Mouse (Mus musculus) embryonic facial prominence, embryonic 15.5 days (tissue): ENCODE results near the gene Rbm44. TPM values are rescaled to one million over a fixed set of nuclear protein-coding genes. Genes with fewer than 3 reads are reported as not detected.

Experiments
- ATAC-seq: fragments of 200-750 bp; cut with Nextera tagmentation; 2 replicates; pipeline ENCODE4 v1.8.0; 2017; ENCODE audit warnings: low read depth, moderate TSS enrichment; ENCODE audit not compliant: insufficient number of reproducible peaks, low FRiP score, low TSS enrichment
- H3K27ac ChIP-seq: fragments of 300-500 bp; sonication (generic); replicated peaks from 2 replicates; pipeline ENCODE4 v1.5.1; 2015; ENCODE audit warnings: mild to moderate bottlenecking, inconsistent platforms
- H3K27me3 ChIP-seq: fragments of 300-500 bp; sonication (generic); 2 replicates; pipeline ENCODE4 v1.6.1; 2015; ENCODE audit warnings: inconsistent platforms
- H3K36me3 ChIP-seq: fragments of 300-500 bp; sonication (generic); 2 replicates; pipeline ENCODE4 v1.6.1; 2015; ENCODE audit warnings: mild to moderate bottlenecking, inconsistent platforms
- H3K4me1 ChIP-seq: fragments of 300-500 bp; sonication (generic); 2 replicates; pipeline ENCODE4 v1.6.1; 2015; ENCODE audit warnings: inconsistent platforms
- H3K4me2 ChIP-seq: fragments of 300-500 bp; sonication (generic); replicated peaks from 2 replicates; pipeline ENCODE4 v1.6.1; 2015; ENCODE audit warnings: mild to moderate bottlenecking, inconsistent platforms
- H3K4me3 ChIP-seq: fragments of 300-500 bp; sonication (generic); replicated peaks from 2 replicates; pipeline ENCODE4 v1.5.1; 2015; ENCODE audit warnings: mild to moderate bottlenecking, inconsistent platforms
- H3K9ac ChIP-seq: fragments of 300-500 bp; sonication (generic); 2 replicates; pipeline ENCODE4 v1.6.1; 2015; ENCODE audit warnings: inconsistent platforms
- H3K9me3 ChIP-seq: fragments of 300-500 bp; sonication (generic); replicated peaks from 2 replicates; pipeline ENCODE4 v1.6.1; 2016; ENCODE audit warnings: inconsistent platforms
- WGBS: fragments of 180-500 bp; shearing (Covaris S2); methylation state at CpG from one replicate; pipeline ENCODE4 v1.1.7; 2015; 5-methylcytosine and 5-hydroxymethylcytosine counted together
- polyA plus RNA-seq: library from polyadenylated mRNA; unstranded; fragments of >200 nt; fragmentation: Nextera tagmentation; extraction: Ambion mirVana; gene quantifications from 2 replicates; pipeline ENCODE4 v1.2.1, GENCODE M21; 2015

Gene Rbm44
- polyA plus RNA-seq, 1 experiment from 2014 or later, result 0.51 TPM

DNA sequence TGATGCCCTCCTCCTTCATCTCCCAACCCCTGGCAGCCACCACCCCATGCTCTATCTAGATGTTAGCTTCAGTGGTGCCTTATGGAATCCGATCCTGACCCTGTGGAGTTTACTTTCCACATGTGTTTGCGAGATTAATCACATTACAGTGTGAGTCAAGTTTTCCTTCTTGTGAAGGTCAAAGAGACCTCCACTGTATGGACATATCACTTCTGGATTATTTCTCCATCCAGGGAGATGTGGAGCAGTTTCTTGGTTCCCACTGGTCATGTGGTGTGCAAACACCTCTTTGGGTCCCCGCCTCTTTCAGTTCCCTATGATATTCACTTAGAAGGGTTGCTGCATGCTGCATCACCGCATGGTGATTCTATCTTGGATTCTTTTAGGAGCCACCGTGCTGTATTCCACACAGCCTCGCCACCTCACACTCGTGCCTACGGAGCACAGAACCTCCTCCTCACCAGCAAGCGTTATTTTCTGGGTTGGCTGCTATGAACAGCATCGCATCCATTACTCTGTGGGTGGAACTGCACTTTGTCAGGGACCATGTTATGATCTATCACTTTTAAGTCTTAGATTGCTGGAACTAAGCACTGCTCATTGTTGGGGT is 44.1 kb downstream of the Rbm44 start:
- Histone ChIP-seq H3K4me2 (no peak overlapping the region), H3K27ac (no peak overlapping the region), H3K4me1 (no peaks in the 10 kb centered on the region), H3K9ac (no peak overlapping the region), H3K27me3 (no peaks in the 10 kb centered on the region), H3K36me3 (no peaks in the 10 kb centered on the region), H3K4me3 (no peak overlapping the region), H3K9me3 (no peaks in the 10 kb centered on the region)
- 86% methylated on average over 10 of the region's 10 CpGs for WGBS
- ATAC-seq, result no peak

DNA sequence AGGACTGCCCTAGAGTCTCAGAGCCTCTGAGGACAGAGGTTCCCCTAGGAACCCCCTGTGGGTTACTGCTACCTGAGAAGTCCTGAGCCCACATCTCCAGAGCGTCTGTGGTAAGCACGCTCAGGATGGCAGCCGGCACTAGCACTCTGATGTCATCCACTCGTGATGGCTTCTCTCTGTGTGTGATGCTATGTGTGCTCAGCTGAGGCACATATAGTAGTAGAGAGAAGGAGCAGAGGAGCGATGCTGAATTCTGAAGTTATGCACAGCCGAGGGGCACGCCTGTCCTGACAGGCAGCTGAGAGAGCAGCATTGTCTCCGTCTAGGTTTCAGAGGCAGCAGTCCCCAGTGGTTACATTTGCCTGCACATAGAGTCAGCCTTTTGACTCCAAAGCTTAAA is 47.3 kb downstream of the Rbm44 start:
- ATAC-seq, result no peak
- WGBS, result 52% methylated on average over 8 of the region's 8 CpGs
- no peak overlapping the region for H3K4me3 ChIP-seq
- no peaks in the 10 kb centered on the region for H3K36me3 ChIP-seq
- H3K4me1 ChIP-seq, result no peaks in the 10 kb centered on the region
- no peak overlapping the region for H3K27ac ChIP-seq
- no peaks in the 10 kb centered on the region for H3K9me3 ChIP-seq
- no peaks in the 10 kb centered on the region for H3K27me3 ChIP-seq
- H3K9ac ChIP-seq, result no peak overlapping the region
- H3K4me2 ChIP-seq, result no peak overlapping the region

DNA sequence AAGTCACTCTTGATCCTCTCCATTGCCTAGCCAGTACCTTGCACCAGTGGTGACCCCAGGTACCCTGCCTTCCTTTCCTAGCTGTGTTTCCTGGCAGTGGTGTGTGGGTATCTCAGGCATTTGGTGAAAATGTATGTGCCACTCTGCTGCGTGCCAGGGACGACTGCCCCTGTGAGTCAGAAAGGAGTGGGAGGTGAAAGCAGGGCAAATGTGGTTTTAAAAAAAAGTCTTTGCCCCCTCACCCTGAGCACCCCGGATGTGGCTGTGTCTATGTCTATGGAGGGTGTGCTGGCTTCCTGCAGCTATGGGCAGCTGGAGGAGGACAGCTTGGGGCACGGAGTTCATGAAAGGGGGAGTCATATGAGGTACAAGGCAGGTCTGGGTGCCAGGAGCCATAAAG is 48.4 kb downstream of the Rbm44 start:
- no peak for ATAC-seq
- Histone ChIP-seq H3K4me3 (no peak overlapping the region), H3K9me3 (no peaks in the 10 kb centered on the region), H3K9ac (no peak overlapping the region), H3K4me1 (no peaks in the 10 kb centered on the region), H3K27ac (no peak overlapping the region), H3K4me2 (no peak overlapping the region), H3K27me3 (no peaks in the 10 kb centered on the region), H3K36me3 (no peaks in the 10 kb centered on the region)
- 78% methylated on average over 4 of the region's 4 CpGs for WGBS

- no peak overlapping the region for H3K4me2 ChIP-seq
- no peaks in the 10 kb centered on the region for H3K9me3 ChIP-seq
- H3K27ac ChIP-seq, result no peak overlapping the region
- no peaks in the 10 kb centered on the region for H3K27me3 ChIP-seq
- no peaks in the 10 kb centered on the region for H3K4me1 ChIP-seq
- no peak overlapping the region for H3K9ac ChIP-seq
- 89% methylated on average over 4 of the region's 4 CpGs for WGBS
- H3K4me3 ChIP-seq, result no peak overlapping the region
- no peak for ATAC-seq
- H3K36me3 ChIP-seq, result no peaks in the 10 kb centered on the region
Measured at GRCm38 (mm10) chr1:91193680-91194079, 48.8 kb downstream of the Rbm44 start.

DNA sequence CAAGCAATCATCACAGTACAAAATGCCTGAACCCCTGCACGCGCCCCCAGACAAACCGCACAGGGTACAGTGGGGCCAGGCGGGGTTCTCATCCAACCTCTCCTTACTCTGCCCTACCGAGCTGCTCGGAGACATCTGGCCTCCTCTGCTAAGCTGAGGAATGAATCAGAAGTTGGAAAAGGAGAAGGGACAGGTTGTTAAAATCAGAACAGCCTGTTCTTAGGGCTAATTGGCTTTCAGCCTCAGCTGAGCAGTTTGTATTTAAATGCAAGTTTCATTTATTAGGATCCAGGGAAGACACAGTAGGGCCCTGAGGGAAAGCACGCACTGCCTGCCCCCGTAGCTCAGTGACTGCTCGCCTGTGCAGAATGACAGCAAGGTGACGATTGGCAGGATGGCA is 54.9 kb downstream of the Rbm44 start:
- H3K9ac ChIP-seq, result no peak overlapping the region
- H3K4me1 ChIP-seq, result peaks cover 10% of the 10 kb centered on the region
- H3K27me3 ChIP-seq, result no peaks in the 10 kb centered on the region
- no peak for ATAC-seq
- 71% methylated on average over 10 of the region's 10 CpGs for WGBS
- H3K4me3 ChIP-seq, result no peak overlapping the region
- H3K9me3 ChIP-seq, result no peaks in the 10 kb centered on the region
- H3K27ac ChIP-seq, result no peak overlapping the region
- H3K36me3 ChIP-seq, result no peaks in the 10 kb centered on the region
- no peak overlapping the region for H3K4me2 ChIP-seq

- H3K9ac ChIP-seq, result no peak overlapping the region
- 32% methylated on average over 3 of the region's 3 CpGs for WGBS
- H3K9me3 ChIP-seq, result no peaks in the 10 kb centered on the region
- H3K4me1 ChIP-seq, result peaks cover 10% of the 10 kb centered on the region
- no peak overlapping the region for H3K4me2 ChIP-seq
- H3K4me3 ChIP-seq, result no peak overlapping the region
- no peak overlapping the region for H3K27ac ChIP-seq
- no peak for ATAC-seq
- no peaks in the 10 kb centered on the region for H3K27me3 ChIP-seq
- H3K36me3 ChIP-seq, result no peaks in the 10 kb centered on the region
Measured at GRCm38 (mm10) chr1:91201122-91201521, 56.2 kb downstream of the Rbm44 start.

DNA sequence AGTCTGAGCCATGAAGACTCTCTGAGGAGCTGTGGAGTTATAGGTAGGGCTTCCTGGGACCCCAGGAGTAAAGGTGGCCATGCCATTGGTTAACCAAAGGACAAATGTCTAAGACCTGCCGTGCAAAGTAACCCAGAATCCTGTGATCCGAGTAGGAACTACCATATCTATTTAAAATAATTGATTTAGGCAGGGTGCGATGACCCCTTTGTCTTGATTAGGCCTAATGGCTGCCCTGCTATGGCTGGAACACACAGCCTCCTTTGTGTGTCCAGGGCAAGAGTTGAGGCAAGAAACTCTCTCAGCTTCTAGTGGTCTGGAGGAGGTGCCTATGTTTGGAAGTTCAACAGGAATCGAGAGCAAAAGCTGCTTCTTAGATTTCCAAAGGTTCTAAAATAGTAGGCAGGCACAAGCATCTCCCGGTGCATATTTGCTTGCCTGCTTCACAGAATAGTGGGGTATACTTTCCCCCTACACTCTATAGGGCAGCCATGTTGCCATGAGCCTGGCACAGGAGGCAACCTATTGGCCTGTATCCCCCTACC is 59.4 kb downstream of the Rbm44 start:
- H3K4me2 ChIP-seq, result no peak overlapping the region
- 65% methylated on average over 5 of the region's 5 CpGs for whole genome bisulfite sequencing
- H3K36me3 ChIP-seq, result no peaks in the 10 kb centered on the region
- H3K9me3 ChIP-seq, result no peaks in the 10 kb centered on the region
- H3K27ac ChIP-seq, result no peak overlapping the region
- H3K4me3 ChIP-seq, result no peak overlapping the region
- H3K4me1 ChIP-seq, result peaks cover 20% of the 10 kb centered on the region
- H3K9ac ChIP-seq, result no peak overlapping the region
- no peaks in the 10 kb centered on the region for H3K27me3 ChIP-seq
- ATAC-seq, result no peak

- 70% methylated on average over 6 of the region's 6 CpGs for WGBS
- Histone ChIP-seq H3K4me1 (peaks cover 29% of the 10 kb centered on the region), H3K27ac (no peak overlapping the region), H3K4me3 (no peak overlapping the region), H3K9me3 (no peaks in the 10 kb centered on the region), H3K4me2 (no peak overlapping the region), H3K9ac (no peak overlapping the region), H3K27me3 (no peaks in the 10 kb centered on the region), H3K36me3 (no peaks in the 10 kb centered on the region)
- no peak for ATAC-seq
Measured at GRCm38 (mm10) chr1:91205651-91206050, 60.8 kb downstream of the Rbm44 start.

GRCm38 (mm10) chr1:91206336-91206735 is 61.4 kb downstream of the Rbm44 start:
- ATAC-seq, result no peak
- Histone ChIP-seq H3K36me3 (no peaks in the 10 kb centered on the region), H3K9ac (no peak overlapping the region), H3K4me1 (peaks cover 31% of the 10 kb centered on the region), H3K4me2 (no peak overlapping the region), H3K4me3 (no peak overlapping the region), H3K9me3 (no peaks in the 10 kb centered on the region), H3K27me3 (no peaks in the 10 kb centered on the region), H3K27ac (no peak overlapping the region)
- 87% methylated on average over 8 of the region's 8 CpGs for WGBS

DNA sequence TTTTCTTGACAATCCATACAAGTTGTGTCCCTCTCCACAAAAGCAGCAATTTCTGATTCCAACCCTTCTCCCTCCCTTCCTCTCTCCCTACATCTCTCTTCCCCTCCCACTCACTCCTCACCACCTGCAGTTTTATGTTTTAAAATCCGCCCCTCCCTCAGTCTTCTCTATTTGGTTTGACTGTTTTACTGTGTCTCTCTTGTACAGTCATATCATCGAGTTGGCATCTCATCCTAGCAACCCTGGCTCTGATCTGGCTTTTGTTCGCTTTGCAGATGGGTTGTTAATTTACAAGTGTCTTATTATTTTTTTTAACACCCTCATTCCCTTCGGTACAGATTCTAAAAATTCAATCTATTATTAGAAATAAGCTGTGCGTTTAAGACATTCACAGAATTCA is 62.0 kb downstream of the Rbm44 start:
- no peaks in the 10 kb centered on the region for H3K36me3 ChIP-seq
- H3K4me1 ChIP-seq, result peaks cover 37% of the 10 kb centered on the region
- no peak overlapping the region for H3K4me2 ChIP-seq
- no peak for ATAC-seq
- no peaks in the 10 kb centered on the region for H3K27me3 ChIP-seq
- H3K27ac ChIP-seq, result no peak overlapping the region
- 66% methylated on average over 5 of the region's 5 CpGs for WGBS
- H3K9ac ChIP-seq, result no peak overlapping the region
- H3K4me3 ChIP-seq, result no peak overlapping the region
- H3K9me3 ChIP-seq, result no peaks in the 10 kb centered on the region

- ATAC-seq, result no peak
- WGBS, result 74% methylated on average over 3 of the region's 3 CpGs
- Histone ChIP-seq H3K4me3 (no peak overlapping the region), H3K9me3 (no peaks in the 10 kb centered on the region), H3K27ac (no peak overlapping the region), H3K4me1 (peaks cover 41% of the 10 kb centered on the region), H3K9ac (no peak overlapping the region), H3K4me2 (no peak overlapping the region), H3K36me3 (no peaks in the 10 kb centered on the region), H3K27me3 (no peaks in the 10 kb centered on the region)
Measured at GRCm38 (mm10) chr1:91207334-91208074, 62.6 kb downstream of the Rbm44 start.

- H3K4me1 ChIP-seq, result peaks cover 45% of the 10 kb centered on the region
- H3K9me3 ChIP-seq, result no peaks in the 10 kb centered on the region
- H3K4me3 ChIP-seq, result no peak overlapping the region
- no peak overlapping the region for H3K9ac ChIP-seq
- H3K36me3 ChIP-seq, result no peaks in the 10 kb centered on the region
- peak overlapping the region; percentile 15; the same call in 1 of the 2 replicates for H3K4me2 ChIP-seq
- H3K27me3 ChIP-seq, result no peaks in the 10 kb centered on the region
- WGBS, result 56% methylated on average over 6 of the region's 6 CpGs
- H3K27ac ChIP-seq, result peak overlapping the region; percentile 93
- peak; percentile 79 for ATAC-seq
Measured at GRCm38 (mm10) chr1:91209343-91209742, 64.5 kb downstream of the Rbm44 start.
